Mouse (Mus musculus) E14TG2a.4 (cell line): ENCODE measurements around the gene Mipol1.

ENCODE experiments used
- H3K27me3 ChIP-seq: 2 replicates; pipeline ENCODE4 v1.6.1; 2014; ENCODE audit warnings: low read length, control low read depth; ENCODE audit not compliant: insufficient read depth
- H3K36me3 ChIP-seq: 2 replicates; pipeline ENCODE4 v1.6.1; 2014; ENCODE audit warnings: low read length, control low read depth; ENCODE audit not compliant: insufficient read depth
- H3K4me1 ChIP-seq: replicated peaks from 2 replicates; pipeline ENCODE4 v1.6.1; 2014; ENCODE audit warnings: low read depth, low read length, control low read depth
- H3K4me3 ChIP-seq: replicated peaks from 2 replicates; pipeline ENCODE4 v1.5.1; 2014; ENCODE audit warnings: mild to moderate bottlenecking, low read length
- H3K9me3 ChIP-seq: 2 replicates; pipeline ENCODE4 v1.6.1; 2014; ENCODE audit warnings: low read length, control low read depth
- CTCF ChIP-seq: conservative IDR thresholded peaks from 2 replicates; pipeline ENCODE4 v1.5.1; 2014; ENCODE audit warnings: low read length
- NANOG ChIP-seq: IDR thresholded peaks from 2 replicates; pipeline ENCODE4 v1.6.1; 2014; ENCODE audit warnings: borderline replicate concordance, low read length, mixed read lengths
- POU5F1 ChIP-seq: IDR thresholded peaks from 2 replicates; pipeline ENCODE4 v1.6.1; 2014; ENCODE audit warnings: low read length, borderline replicate concordance

Mipol1 gene

GRCm38 (mm10) chr12:57285303-57286059, 55.3 kb downstream of the Mipol1 start:
- no peaks in the 10 kb centered on the region for H3K36me3 ChIP-seq
- TF ChIP-seq NANOG (no peak), POU5F1 (no peak), CTCF (no peak)
- no peak overlapping the region for H3K4me3 ChIP-seq
- no peaks in the 10 kb centered on the region for H3K9me3 ChIP-seq
- H3K27me3 ChIP-seq: no peaks in the 10 kb centered on the region
- no peaks in the 10 kb centered on the region for H3K4me1 ChIP-seq

GRCm38 (mm10) chr12:57307337-57307736, 77.1 kb downstream of the Mipol1 start:
- TF ChIP-seq CTCF (no peak), NANOG (no peak), POU5F1 (no peak)
- Histone ChIP-seq H3K9me3 (no peaks in the 10 kb centered on the region), H3K36me3 (no peaks in the 10 kb centered on the region)

GRCm38 (mm10) chr12:57307748-57308147, 77.5 kb downstream of the Mipol1 start:
- no peaks in the 10 kb centered on the region for H3K27me3 ChIP-seq
- H3K4me3 ChIP-seq: no peak overlapping the region
- TF ChIP-seq POU5F1 (no peak), CTCF (no peak), NANOG (no peak)
- H3K4me1 ChIP-seq: no peaks in the 10 kb centered on the region
- H3K9me3 ChIP-seq: no peaks in the 10 kb centered on the region
- no peaks in the 10 kb centered on the region for H3K36me3 ChIP-seq

More at GRCm38 (mm10) chr12:57307337-57307736, 77.1 kb downstream of the Mipol1 start:
- no peaks in the 10 kb centered on the region for H3K27me3 ChIP-seq
- no peak overlapping the region for H3K4me3 ChIP-seq
- no peaks in the 10 kb centered on the region for H3K4me1 ChIP-seq

- H3K4me3 ChIP-seq: no peak overlapping the region
- H3K36me3 ChIP-seq: no peaks in the 10 kb centered on the region
- no peaks in the 10 kb centered on the region for H3K4me1 ChIP-seq
- no peak for TF ChIP-seq NANOG
- TF ChIP-seq CTCF: no peak
- TF ChIP-seq POU5F1: no peak
- no peaks in the 10 kb centered on the region for H3K9me3 ChIP-seq
- H3K27me3 ChIP-seq: no peaks in the 10 kb centered on the region
Measured at GRCm38 (mm10) chr12:57339053-57339452, 108.8 kb downstream of the Mipol1 start.

GRCm38 (mm10) chr12:57340111-57340510, 109.9 kb downstream of the Mipol1 start:
- H3K27me3 ChIP-seq: no peaks in the 10 kb centered on the region
- H3K36me3 ChIP-seq: no peaks in the 10 kb centered on the region
- H3K4me3 ChIP-seq: no peak overlapping the region
- H3K9me3 ChIP-seq: no peaks in the 10 kb centered on the region
- TF ChIP-seq CTCF (no peak), NANOG (no peak), POU5F1 (no peak)
- no peaks in the 10 kb centered on the region for H3K4me1 ChIP-seq

GRCm38 (mm10) chr12:57362732-57363131, 132.5 kb downstream of the Mipol1 start:
- Histone ChIP-seq H3K9me3 (no peaks in the 10 kb centered on the region), H3K27me3 (no peaks in the 10 kb centered on the region), H3K4me1 (no peaks in the 10 kb centered on the region), H3K36me3 (no peaks in the 10 kb centered on the region), H3K4me3 (no peak overlapping the region)
- TF ChIP-seq POU5F1 (no peak), NANOG (no peak), CTCF (no peak)

- H3K36me3 ChIP-seq: no peaks in the 10 kb centered on the region
- H3K4me3 ChIP-seq: no peak overlapping the region
- TF ChIP-seq POU5F1 (no peak), NANOG (no peak), CTCF (no peak)
- H3K4me1 ChIP-seq: no peaks in the 10 kb centered on the region
- H3K9me3 ChIP-seq: no peaks in the 10 kb centered on the region
- H3K27me3 ChIP-seq: no peaks in the 10 kb centered on the region
Measured at GRCm38 (mm10) chr12:57364027-57364426, 133.8 kb downstream of the Mipol1 start.

- no peaks in the 10 kb centered on the region for H3K27me3 ChIP-seq
- no peak overlapping the region for H3K4me3 ChIP-seq
- TF ChIP-seq CTCF (no peak), POU5F1 (no peak), NANOG (no peak)
- H3K9me3 ChIP-seq: no peaks in the 10 kb centered on the region
- H3K36me3 ChIP-seq: no peaks in the 10 kb centered on the region
- H3K4me1 ChIP-seq: no peaks in the 10 kb centered on the region
Measured at GRCm38 (mm10) chr12:57371790-57372547, 141.7 kb downstream of the Mipol1 start.
